Mouse (Mus musculus): ENCODE measurements around the gene Mllt11. TPM values are rescaled to one million over a fixed set of nuclear protein-coding genes. Genes with fewer than 3 reads are reported as not detected.

Gene Mllt11
- polyA plus RNA-seq, 1 experiment, result 12.3 TPM

- TF ChIP-seq POLR2A (IDR thresholded peaks at IDR 0.05; ENCODE audit: borderline replicate concordance, extremely low read depth, low read depth, low read length) (no peak), CTCF (IDR thresholded peaks at IDR 0.05; ENCODE audit: insufficient read depth, low read length) (no peak)
- DNase-seq, result no peak
- WGBS, result 88% methylated on average over 4 of the region's 4 CpGs
- Histone ChIP-seq H3K4me3 (replicated peaks; ENCODE audit: extremely low read depth, low read depth, low read length) (no peak overlapping the region), H3K4me1 (ENCODE audit: control insufficient read depth, insufficient read depth, low read length) (no peaks in the 10 kb centered on the region)
Observed at GRCm38 (mm10) chr3:95208286-95208685, 23.7 kb downstream of the Mllt11 start.

GRCm38 (mm10) chr3:95203880-95204279 lies 28.1 kb downstream of the Mllt11 start:
- WGBS, result 92% methylated on average over 6 of the region's 6 CpGs
- TF ChIP-seq CTCF (IDR thresholded peaks at IDR 0.05; ENCODE audit: insufficient read depth, low read length) (no peak), POLR2A (IDR thresholded peaks at IDR 0.05; ENCODE audit: borderline replicate concordance, extremely low read depth, low read depth, low read length) (no peak)
- no peak for DNase-seq
- no peak overlapping the region for H3K4me3 ChIP-seq (replicated peaks; ENCODE audit: extremely low read depth, low read depth, low read length)
- H3K4me1 ChIP-seq (ENCODE audit: control insufficient read depth, insufficient read depth, low read length), result no peaks in the 10 kb centered on the region

- Histone ChIP-seq H3K4me3 (replicated peaks; ENCODE audit: extremely low read depth, low read depth, low read length) (no peak overlapping the region), H3K4me1 (ENCODE audit: control insufficient read depth, insufficient read depth, low read length) (no peaks in the 10 kb centered on the region)
- 84% methylated on average over 2 of the region's 2 CpGs for WGBS
- DNase-seq, result no peak
- no peak for TF ChIP-seq POLR2A (IDR thresholded peaks at IDR 0.05; ENCODE audit: borderline replicate concordance, extremely low read depth, low read depth, low read length)
Observed at GRCm38 (mm10) chr3:95200562-95200961, 31.4 kb downstream of the Mllt11 start.

GRCm38 (mm10) chr3:95200132-95200531 lies 31.8 kb downstream of the Mllt11 start:
- WGBS, result 81% methylated on average over 7 of the region's 7 CpGs
- H3K4me3 ChIP-seq (replicated peaks; ENCODE audit: extremely low read depth, low read depth, low read length), result no peak overlapping the region
- no peak for DNase-seq
- TF ChIP-seq POLR2A (IDR thresholded peaks at IDR 0.05; ENCODE audit: borderline replicate concordance, extremely low read depth, low read depth, low read length) (no peak), CTCF (IDR thresholded peaks at IDR 0.05; ENCODE audit: insufficient read depth, low read length) (no peak)
- H3K4me1 ChIP-seq (ENCODE audit: control insufficient read depth, insufficient read depth, low read length), result no peaks in the 10 kb centered on the region

GRCm38 (mm10) chr3:95199101-95199500 lies 32.9 kb downstream of the Mllt11 start:
- H3K4me3 ChIP-seq (replicated peaks; ENCODE audit: extremely low read depth, low read depth, low read length), result no peak overlapping the region
- H3K4me1 ChIP-seq (ENCODE audit: control insufficient read depth, insufficient read depth, low read length), result no peaks in the 10 kb centered on the region
- TF ChIP-seq CTCF (IDR thresholded peaks at IDR 0.05; ENCODE audit: insufficient read depth, low read length) (no peak), POLR2A (IDR thresholded peaks at IDR 0.05; ENCODE audit: borderline replicate concordance, extremely low read depth, low read depth, low read length) (no peak)
- no peak for DNase-seq
- WGBS, result 75% methylated on average over 1 of the region's 1 CpGs

- DNase-seq, result no peak
- 72% methylated on average over 2 of the region's 2 CpGs for WGBS
- no peak overlapping the region for H3K4me3 ChIP-seq (replicated peaks; ENCODE audit: extremely low read depth, low read depth, low read length)
Observed at GRCm38 (mm10) chr3:95195772-95196171, 36.2 kb downstream of the Mllt11 start.

GRCm38 (mm10) chr3:95194721-95195135 lies 37.2 kb downstream of the Mllt11 start:
- 59% methylated on average over 6 of the region's 6 CpGs for WGBS
- Histone ChIP-seq H3K4me3 (replicated peaks; ENCODE audit: extremely low read depth, low read depth, low read length) (no peak overlapping the region), H3K4me1 (ENCODE audit: control insufficient read depth, insufficient read depth, low read length) (no peaks in the 10 kb centered on the region)
- no peak for TF ChIP-seq POLR2A (IDR thresholded peaks at IDR 0.05; ENCODE audit: borderline replicate concordance, extremely low read depth, low read depth, low read length)
- TF ChIP-seq CTCF (IDR thresholded peaks at IDR 0.05; ENCODE audit: insufficient read depth, low read length), result no peak
- DNase-seq, result no peak

More at GRCm38 (mm10) chr3:95195772-95196171, 36.2 kb downstream of the Mllt11 start:
- H3K4me1 ChIP-seq (ENCODE audit: control insufficient read depth, insufficient read depth, low read length), result no peaks in the 10 kb centered on the region
- TF ChIP-seq POLR2A (IDR thresholded peaks at IDR 0.05; ENCODE audit: borderline replicate concordance, extremely low read depth, low read depth, low read length) (no peak), CTCF (IDR thresholded peaks at IDR 0.05; ENCODE audit: insufficient read depth, low read length) (no peak)

- Histone ChIP-seq H3K4me3 (replicated peaks; ENCODE audit: extremely low read depth, low read depth, low read length) (no peak overlapping the region), H3K4me1 (ENCODE audit: control insufficient read depth, insufficient read depth, low read length) (no peaks in the 10 kb centered on the region; the same call in 1 of the 2 replicates)
- no peak for TF ChIP-seq CTCF (IDR thresholded peaks at IDR 0.05; ENCODE audit: insufficient read depth, low read length)
- TF ChIP-seq POLR2A (IDR thresholded peaks at IDR 0.05; ENCODE audit: borderline replicate concordance, extremely low read depth, low read depth, low read length), result no peak
- DNase-seq, result no peak
- 68% methylated on average over 6 of the region's 6 CpGs for WGBS
Observed at GRCm38 (mm10) chr3:95186888-95187287, 45.1 kb downstream of the Mllt11 start.

GRCm38 (mm10) chr3:95186100-95186499 lies 45.9 kb downstream of the Mllt11 start:
- Histone ChIP-seq H3K4me1 (ENCODE audit: control insufficient read depth, insufficient read depth, low read length) (no peaks in the 10 kb centered on the region; the same call in 1 of the 2 replicates), H3K4me3 (replicated peaks; ENCODE audit: extremely low read depth, low read depth, low read length) (no peak overlapping the region)
- TF ChIP-seq POLR2A (IDR thresholded peaks at IDR 0.05; ENCODE audit: borderline replicate concordance, extremely low read depth, low read depth, low read length) (no peak), CTCF (IDR thresholded peaks at IDR 0.05; ENCODE audit: insufficient read depth, low read length) (no peak)
- DNase-seq, result no peak
- 70% methylated on average over 2 of the region's 2 CpGs for WGBS

GRCm38 (mm10) chr3:95184796-95185577 lies 47.0 kb downstream of the Mllt11 start:
- TF ChIP-seq POLR2A (IDR thresholded peaks at IDR 0.05; ENCODE audit: borderline replicate concordance, extremely low read depth, low read depth, low read length) (no peak), CTCF (IDR thresholded peaks at IDR 0.05; ENCODE audit: insufficient read depth, low read length) (no peak)
- DNase-seq, result no peak
- H3K4me3 ChIP-seq (replicated peaks; ENCODE audit: extremely low read depth, low read depth, low read length), result no peak overlapping the region
- 56% methylated on average over 9 of the region's 9 CpGs for WGBS
- H3K4me1 ChIP-seq (ENCODE audit: control insufficient read depth, insufficient read depth, low read length), result no peaks in the 10 kb centered on the region; the same call in 1 of the 2 replicates

All from lung, adult 2 months (tissue).